Mouse (Mus musculus) hematopoietic stem cell, adult 5-6 weeks (primary cell): ENCODE measurements around the gene Exph5. TPM values are rescaled to one million over a fixed set of nuclear protein-coding genes. Genes with fewer than 3 reads are reported as not detected.
A peak's percentile ranks its signal among the peaks of the same experiment; 100 is the strongest.

Experiments
- ATAC-seq, 2 experiments: fragments of 125-278 bp in 1 of 2; replicated peaks in 1 of 2; 2 replicates each; pipeline ENCODE4 v1.8.0; 2016 to 2017; ENCODE audit warnings: inconsistent platforms in 2 of 2, mild to moderate bottlenecking in 2 of 2, moderate number of reproducible peaks in 2 of 2, low read depth in 1 of 2, moderate TSS enrichment in 1 of 2; ENCODE audit not compliant: low FRiP score in 2 of 2, poor library complexity in 2 of 2, severe bottlenecking in 2 of 2, insufficient read depth in 1 of 2, low TSS enrichment in 1 of 2
- total RNA-seq: library from RNA; stranded (forward); fragments of 172-1452, 232-1000 nt; gene quantifications from 2 replicates; pipeline ENCODE4 v1.2.3, GENCODE M21; 2017

Exph5 gene
- total RNA-seq: 0.55 and 1.7 TPM in 2 replicates

DNA sequence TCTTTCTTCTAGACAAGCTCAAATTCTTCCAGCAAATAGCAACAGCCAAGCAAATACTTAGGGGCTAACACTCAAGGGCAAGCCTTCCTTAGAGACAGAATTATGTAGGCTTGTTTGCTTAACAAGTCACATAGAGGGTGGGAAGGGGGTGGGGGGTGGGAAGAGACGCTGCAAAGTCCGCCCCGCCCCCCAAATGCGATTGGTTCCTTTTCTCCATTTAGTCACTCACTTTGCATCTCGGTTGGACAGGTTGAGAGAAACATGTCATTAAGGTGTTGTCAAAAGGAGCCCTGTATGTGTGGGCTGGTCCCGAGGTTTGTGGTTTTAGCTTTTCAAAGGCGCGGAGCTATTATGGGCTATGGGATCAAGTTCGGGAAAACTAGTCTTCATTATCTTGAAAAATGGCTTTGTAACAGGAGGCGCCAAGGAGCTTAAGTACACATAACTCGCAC, at the start of gene Exph5:
Gene Exph5 (plus strand): TSS at position 402 of the 452 bp plus-strand sequence.
- peak; percentile 75 to 77 for ATAC-seq

DNA sequence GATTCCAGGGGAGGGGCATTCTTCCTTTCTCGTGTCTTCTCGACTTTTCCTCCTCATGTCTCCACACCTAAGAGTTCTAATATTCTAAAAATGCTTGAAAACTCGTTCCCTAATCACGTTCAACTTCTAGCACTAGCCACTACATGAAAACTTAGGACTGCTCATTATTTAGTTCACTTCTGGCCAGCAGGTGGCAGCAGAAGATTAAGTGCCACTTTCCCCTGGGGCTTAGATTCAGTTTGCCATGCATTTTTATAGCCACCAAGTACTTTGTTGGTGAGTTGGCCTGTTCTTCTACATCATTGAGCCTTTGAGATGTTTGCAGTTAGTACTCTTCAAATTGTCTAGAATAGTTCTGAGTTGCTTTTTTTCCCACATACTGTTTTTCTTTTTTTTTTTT, 47.1 kb upstream of the Exph5 start:
- ATAC-seq: peak; percentile 75 to 78

DNA sequence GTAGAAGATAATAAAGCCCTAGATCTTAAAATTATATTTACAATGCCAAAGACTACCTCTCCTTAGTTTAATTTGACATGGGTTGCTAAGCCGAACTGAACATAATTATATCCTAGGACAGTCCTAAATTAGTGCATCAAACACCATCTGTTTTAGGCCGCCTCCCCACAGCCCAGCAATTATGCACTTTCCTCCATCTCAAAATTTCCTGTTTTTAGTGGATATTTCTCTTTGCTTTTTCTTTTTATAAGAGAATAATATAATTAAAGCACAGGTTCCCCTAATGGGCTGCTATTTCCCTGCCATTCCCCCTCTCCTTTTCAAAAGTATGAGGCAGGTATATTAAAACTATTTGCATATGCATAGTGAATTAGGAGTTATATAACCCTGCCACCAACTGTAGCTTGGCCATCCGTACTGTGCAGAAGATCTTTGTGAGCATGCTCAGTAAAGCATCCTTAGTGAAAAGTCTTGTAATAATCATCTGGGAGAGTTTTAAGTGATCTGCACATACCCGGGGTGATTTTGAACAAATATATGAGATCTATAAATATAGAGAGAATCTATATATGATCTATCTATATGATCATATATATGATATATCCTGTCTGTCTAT, 44.7 kb upstream of the Exph5 start:
- no peak for ATAC-seq

DNA sequence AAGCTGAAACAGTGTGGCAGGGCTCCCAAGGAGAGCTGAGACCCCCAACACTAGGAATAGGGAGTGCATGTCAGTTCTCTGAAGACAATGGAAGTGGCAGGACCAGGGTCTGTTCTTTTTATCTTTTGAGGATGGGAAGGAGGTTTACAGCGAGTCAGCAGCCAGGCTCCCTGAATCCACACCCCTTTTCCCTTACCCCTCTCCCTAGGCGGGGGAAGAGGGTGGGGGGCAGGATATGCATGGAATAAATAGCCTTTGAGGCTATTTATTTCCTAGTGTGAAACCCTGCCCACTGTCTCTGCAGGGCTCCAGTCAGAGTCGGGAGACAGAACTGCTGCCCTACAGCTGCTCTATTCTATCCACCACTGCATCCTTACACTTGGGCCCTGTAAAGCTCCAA, 43.7 kb upstream of the Exph5 start:
- ATAC-seq: no peak

DNA sequence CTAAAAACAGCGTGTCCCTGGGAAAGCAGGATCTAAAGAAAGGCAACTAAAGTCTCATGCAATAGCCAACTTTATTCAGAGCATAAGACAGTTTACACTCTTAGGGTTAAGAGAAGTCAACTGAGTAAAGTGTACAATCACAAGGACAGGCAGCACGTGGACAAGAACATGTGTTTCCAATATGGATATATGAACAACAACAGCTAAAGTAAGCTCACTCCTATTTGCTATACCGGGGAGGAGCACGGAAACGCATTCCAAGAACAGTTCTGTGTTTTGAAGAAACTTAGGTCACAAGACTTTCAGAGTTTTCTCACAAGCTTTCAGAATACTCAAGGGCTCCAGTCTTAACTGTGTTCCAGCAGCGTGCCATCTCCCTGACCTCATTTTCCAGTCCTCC, 43.3 kb upstream of the Exph5 start:
- no peak for ATAC-seq

DNA sequence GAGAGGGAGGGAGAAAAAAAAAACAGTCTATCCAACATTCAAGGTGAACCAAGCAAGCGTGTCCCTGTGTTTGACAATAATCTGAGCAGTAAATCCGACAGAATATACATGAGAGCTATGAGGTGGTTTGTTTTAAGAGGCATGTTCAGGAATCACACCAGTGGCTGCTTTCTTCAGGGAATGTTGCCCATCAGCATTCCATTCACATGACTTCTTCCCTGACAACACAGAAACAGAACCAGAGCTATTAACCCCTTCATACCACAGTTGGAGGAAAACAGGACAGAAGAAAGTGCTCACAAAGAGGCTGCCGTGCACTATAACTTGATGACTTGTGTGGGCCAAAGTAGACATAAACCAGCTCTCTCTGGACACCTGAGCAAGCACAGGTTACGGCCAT, 37.1 kb upstream of the Exph5 start:
- ATAC-seq: no peak

DNA sequence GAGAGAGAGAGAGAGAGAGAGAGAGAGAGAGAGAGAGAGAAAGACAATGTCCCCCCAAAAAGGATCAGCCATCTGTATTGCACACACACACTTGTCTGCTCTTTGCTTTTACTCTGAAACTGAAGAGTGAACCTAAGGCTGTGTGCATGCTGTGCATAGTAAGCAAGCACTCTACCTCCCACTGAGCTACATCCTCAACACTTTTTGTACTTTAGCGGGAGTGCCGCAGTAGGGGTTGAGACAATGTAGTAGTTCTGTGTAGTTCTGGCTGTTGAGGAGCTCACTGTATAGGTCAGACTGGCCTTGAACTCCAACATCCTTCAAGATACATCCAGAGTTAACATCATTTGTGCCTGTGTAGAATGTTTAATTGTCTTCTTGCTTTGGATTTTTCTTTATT, 35.9 kb upstream of the Exph5 start:
- no peak for ATAC-seq

DNA sequence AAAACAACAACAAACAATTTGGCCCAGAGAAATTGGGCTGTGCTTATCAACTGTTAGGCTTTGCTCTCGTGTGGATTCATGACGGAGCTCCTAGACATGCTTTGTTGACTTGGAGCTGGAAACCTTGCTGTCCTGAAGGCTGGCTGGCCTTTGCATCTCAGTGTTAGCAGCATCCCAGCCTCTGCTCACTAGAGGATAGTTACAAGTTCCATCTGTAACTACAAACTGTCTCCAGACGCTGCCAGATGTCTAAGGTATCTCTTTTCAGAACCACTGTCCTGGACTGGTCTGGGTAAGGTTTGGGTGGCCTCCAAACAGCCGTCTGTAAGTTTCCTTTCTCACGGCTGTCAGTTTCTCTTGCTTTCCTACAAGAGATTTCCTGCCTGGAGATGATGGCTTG, 33.4 kb upstream of the Exph5 start:
- no peak for ATAC-seq

DNA sequence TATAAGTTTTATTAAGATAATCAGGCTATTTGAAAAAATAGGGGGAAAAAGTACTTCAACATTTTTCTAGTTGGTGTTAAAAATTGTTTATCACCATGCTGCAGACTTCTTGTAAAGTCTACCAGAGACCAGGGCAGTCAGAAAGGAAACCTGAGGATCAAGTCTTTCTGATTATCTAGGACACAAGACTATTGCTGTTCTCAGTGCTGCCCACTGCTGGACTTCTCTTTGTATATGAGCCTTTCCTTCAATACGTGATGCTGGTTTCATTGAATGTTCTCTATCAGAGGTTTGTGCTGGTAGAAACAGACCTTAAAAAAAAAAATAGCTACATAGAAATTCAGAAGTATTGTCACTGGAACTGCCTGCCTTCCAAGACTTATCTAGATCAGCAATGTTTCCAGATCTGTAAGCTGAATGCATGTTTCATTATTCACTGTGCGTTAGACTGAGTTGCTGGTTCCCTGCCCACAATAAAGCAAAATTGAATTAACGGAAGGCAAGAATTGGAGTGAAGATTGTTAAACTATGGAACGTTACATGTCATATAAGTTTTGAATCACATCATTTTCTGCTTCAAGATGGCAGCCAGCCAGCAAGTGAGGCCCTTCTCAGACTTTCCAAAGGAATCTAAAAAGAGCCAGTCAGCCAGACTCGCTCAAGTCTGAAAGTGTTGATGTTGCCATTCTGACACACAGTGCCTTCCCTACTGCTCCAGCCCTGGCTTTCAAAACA, 32.6 kb upstream of the Exph5 start:
- ATAC-seq: peak in 1 of 2 experiments; percentile 45; a peak in 1 of 4 replicates

DNA sequence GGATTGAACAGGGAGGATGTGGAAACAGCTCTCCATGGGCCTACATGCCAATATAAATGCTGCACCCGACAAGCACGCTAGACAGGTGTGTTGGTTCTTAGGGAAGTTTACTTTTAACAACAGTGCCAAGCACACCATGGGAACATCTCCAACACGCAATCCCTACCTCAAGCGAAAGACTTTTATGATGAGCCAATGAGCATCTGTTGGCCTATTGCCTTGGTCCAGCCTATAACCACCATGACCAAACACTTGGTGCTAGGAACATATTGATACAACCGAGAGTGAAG, 32.1 kb upstream of the Exph5 start:
- ATAC-seq: no peak

DNA sequence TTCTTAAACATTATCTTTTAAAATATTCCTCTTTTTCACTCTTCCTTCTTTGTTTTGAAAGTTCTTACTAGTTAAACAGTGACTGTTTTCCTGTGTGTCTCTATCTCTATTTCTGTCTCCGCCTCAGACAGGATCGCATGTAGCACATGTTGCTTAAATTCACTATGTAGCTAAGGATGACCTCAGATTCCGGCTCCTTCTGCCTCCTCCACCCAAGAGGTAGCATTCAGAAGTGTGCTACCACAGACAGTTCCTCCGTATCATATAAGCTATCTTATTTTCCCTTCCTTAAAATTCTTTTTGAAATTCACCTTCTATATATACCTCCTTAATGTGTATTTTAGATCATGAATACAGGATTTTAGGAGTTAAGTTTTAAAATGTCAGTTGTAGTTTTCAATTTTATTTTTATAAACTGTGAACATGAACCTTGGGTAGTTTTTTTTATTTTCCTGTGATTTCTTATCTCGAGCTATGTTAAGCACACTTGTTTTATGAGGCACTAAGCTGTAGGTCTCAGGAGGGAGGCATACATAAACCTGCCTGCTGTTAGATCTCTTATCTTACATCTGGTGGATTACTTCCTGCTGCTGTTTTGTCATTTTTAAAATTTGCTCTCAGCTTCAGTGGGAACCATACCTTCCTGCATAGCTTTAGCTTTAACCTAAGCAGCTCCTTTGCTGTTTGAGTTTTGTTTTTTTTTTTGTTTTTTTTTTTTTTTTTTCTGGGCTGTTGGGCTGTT, 30.0 kb upstream of the Exph5 start:
- ATAC-seq: peak; percentile 45 to 73; a peak in 3 of 4 replicates

DNA sequence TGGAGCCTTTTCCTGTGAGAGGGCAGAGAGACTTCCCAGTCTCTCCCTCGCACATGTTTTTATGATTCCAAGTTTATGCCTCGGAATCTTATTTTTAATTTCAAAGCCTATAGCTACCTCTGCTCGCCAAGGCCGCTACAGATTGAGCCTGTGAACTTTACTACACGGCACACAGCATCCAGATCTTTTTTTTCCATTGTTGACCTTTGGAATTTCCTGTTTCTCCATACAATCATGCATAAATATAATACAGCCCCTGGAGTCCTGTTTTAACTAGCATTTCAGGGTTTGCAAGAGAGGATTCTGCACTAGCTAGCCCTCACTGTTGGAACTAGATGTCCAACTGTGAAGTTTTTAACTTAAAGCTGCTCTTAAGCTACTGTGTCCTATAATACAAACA, 29.3 kb upstream of the Exph5 start:
- ATAC-seq: no peak

DNA sequence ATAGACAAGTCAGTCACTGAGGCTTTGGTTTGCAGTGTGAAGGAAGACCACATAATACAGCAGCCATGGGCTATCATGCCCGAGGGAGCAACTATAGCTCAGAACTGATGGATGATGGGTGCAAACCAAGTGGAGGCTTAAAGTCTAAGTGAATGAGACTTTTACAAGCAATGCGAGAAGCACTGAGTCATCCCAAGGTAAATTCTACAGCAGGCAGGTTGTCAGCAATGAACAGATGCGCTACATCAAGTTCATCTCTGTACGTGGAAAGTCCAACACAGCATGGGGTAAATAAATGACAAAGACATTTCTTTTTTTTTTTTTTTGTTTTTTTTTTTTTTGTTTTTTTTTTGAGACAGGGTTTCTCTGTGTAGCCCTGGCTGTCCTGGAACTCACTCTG, 28.8 kb upstream of the Exph5 start:
- ATAC-seq: no peak

DNA sequence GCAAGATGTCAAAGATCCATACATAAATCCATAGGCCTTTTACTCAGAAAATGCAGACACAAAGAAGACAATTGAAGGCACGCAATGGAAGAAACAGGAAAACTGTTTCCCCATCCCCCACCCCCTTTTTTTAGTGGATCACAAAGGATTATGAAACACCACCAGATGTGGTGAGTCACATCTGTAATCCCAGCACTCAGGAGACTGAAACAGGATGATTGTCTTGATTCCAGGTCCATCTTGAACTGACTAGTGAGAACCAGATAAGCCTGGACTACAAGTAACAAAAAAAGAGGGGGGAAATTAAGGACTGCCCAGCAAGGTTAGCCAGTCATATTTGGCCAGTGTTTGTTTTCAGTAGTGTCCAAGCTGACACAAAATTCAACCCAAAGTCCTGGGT, 25.1 kb upstream of the Exph5 start:
- ATAC-seq: no peak

DNA sequence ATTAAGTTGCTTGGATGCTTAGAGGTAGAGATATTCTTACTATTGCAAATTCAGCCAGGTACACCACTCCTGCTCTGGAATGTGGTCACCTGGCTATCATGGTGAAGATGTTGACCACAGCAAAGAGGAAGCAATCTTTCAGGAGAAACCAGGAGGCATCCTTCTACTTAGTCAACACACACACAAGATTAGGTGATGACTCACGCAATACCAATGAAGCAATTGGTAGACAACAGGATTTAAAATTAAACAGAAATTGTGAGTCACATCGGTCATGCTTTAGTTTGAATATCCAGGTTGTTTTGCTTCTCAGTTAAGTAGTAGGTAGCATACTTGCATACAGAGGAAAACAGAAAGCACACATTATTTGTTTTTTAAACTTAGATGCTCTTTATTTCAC, 22.5 kb upstream of the Exph5 start:
- ATAC-seq: no peak

DNA sequence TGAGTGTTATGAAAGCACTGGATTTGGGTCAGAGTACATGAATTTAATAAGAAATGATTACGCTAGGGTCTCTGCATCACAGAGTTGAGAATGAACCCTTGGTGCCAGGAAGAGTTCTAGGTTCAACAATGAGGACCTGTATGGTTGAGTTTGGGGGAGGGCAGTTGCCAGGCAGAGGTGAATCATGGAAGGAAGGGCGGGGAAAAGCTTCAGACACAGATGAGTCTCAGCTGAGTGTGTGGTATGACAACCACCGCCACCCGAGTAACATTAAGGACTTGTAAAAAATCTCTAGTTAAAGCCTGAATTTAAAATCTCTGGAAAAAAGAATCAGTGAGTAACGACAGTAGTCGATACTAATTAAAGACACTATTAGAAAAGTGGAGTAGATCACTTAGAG, 14.7 kb upstream of the Exph5 start:
- ATAC-seq: no peak

DNA sequence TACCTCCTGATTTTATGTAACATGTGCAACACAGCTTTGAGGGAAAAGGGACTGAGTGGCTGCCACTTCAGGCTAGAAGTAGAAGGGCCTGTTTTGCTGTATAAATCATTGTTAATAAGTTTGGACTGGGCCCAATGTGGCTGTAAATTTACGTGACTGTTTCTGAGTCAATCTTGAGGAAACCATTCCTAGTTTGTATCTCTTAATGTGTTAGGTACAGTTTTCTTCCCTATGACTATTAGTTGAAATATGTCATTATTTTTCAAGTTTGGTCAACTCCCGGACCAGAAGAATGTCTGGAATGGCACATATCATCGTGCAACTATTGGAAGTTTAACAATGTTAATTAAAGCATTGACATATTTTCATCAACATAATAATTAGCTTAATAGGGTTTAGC, 11.5 kb upstream of the Exph5 start:
- ATAC-seq: no peak

DNA sequence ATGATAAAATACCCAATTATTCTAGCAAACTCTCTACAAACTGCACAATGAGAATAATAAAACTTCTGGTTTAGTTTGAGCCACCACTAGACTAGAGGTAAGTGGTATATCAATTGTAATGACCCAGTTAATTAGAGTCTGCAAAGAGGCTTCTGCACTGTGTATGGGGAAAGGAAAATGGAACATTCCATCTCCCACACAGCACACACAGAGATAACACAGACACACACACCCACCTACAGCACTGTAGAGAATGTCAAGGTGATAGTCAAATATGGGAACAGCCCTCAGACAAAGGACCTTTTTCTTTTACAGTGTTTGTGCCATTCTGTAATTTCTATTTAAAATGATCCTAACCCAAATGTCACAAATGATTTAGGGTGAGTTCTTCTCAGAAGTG, 8.6 kb upstream of the Exph5 start:
- no peak for ATAC-seq
